Mouse (Mus musculus) cerebellum, adult 2 months (tissue): ENCODE results near the gene Kcnk7. TPM values are rescaled to one million over a fixed set of nuclear protein-coding genes. Genes with fewer than 3 reads are reported as not detected.
"Not testable (repeated sequence)": the region's sequence is repeated elsewhere in the genome, so short reads cannot be mapped to it uniquely, and the experiment has no call there.

ENCODE experiments used
- DNase-seq, 2 experiments: peaks; one replicate each; pipeline ENCODE4 v3.0.0; 2021
- H3K27ac ChIP-seq: fragments of 200-500 bp; 2 replicates; pipeline ENCODE4 v1.5.1; 2012; ENCODE audit warnings: low read length, control low read depth, inconsistent platforms; ENCODE audit not compliant: insufficient read depth
- H3K27me3 ChIP-seq: fragments of 200-500 bp; 2 replicates; pipeline ENCODE4 v1.6.1; 2012; ENCODE audit warnings: inconsistent platforms, mild to moderate bottlenecking, low read length, moderate library complexity; ENCODE audit not compliant: control insufficient read depth, insufficient read depth
- H3K4me1 ChIP-seq: fragments of 200-500 bp; 2 replicates; pipeline ENCODE4 v1.6.1; 2011; ENCODE audit warnings: low read length; ENCODE audit not compliant: control insufficient read depth, insufficient read depth
- H3K4me3 ChIP-seq: fragments of 200-500 bp; replicated peaks from 2 replicates; pipeline ENCODE3; 2011; ENCODE audit warnings: mild to moderate bottlenecking, low read depth, low read length, control low read depth; ENCODE audit not compliant: insufficient read depth
- CTCF ChIP-seq: fragments of 200-500 bp; IDR thresholded peaks from 2 replicates; pipeline ENCODE4 v1.5.1; 2011; ENCODE audit warnings: low read depth, mild to moderate bottlenecking, control low read depth, low read length, moderate library complexity, borderline replicate concordance; ENCODE audit not compliant: insufficient read depth
- POLR2A ChIP-seq: fragments of 200-500 bp; IDR thresholded peaks from 2 replicates; pipeline ENCODE4 v1.6.1; 2011; ENCODE audit warnings: low read length, control low read depth, borderline replicate concordance; ENCODE audit not compliant: insufficient read depth
- WGBS: fragments of 180-500 bp; shearing (Covaris S2); methylation state at CpG from one replicate; pipeline ENCODE4 v1.1.7; 2018; 5-methylcytosine and 5-hydroxymethylcytosine counted together
- polyA plus RNA-seq: library from polyadenylated mRNA; depleted of rRNA; stranded (reverse); fragments of >200 nt; gene quantifications from 2 replicates; pipeline ENCODE4 v1.2.3, GENCODE M21; 2012

Kcnk7 gene
- polyA plus RNA-seq, 1 experiment = 0.13 TPM

- WGBS = 89% methylated on average over 15 of the region's 15 CpGs
- Histone ChIP-seq H3K4me3 (no peak overlapping the region), H3K4me1 (peaks cover 4% of the 10 kb centered on the region; the same call in 1 of the 2 replicates), H3K27me3 (no peaks in the 10 kb centered on the region), H3K27ac (no peak overlapping the region)
- no peak for DNase-seq
- TF ChIP-seq CTCF (no peak), POLR2A (no peak)
These were observed 38.7 kb upstream of the Kcnk7 start for GRCm38 (mm10) chr19:5665465-5665864.

- no peaks in the 10 kb centered on the region for H3K27me3 ChIP-seq
- no peak overlapping the region for H3K27ac ChIP-seq
- no peak for TF ChIP-seq CTCF
- TF ChIP-seq POLR2A = no peak
- H3K4me3 ChIP-seq = no peak overlapping the region
- no peak for DNase-seq
- H3K4me1 ChIP-seq = peaks cover 4% of the 10 kb centered on the region; the same call in 1 of the 2 replicates
- 76% methylated on average over 18 of the region's 18 CpGs for WGBS
These were observed 37.8 kb upstream of the Kcnk7 start for GRCm38 (mm10) chr19:5666386-5666785.

GRCm38 (mm10) chr19:5668372-5668771 is 35.8 kb upstream of the Kcnk7 start:
- no peak for TF ChIP-seq POLR2A
- no peak for TF ChIP-seq CTCF
- no peak for DNase-seq
- H3K27ac ChIP-seq = no peak overlapping the region
- H3K4me3 ChIP-seq = no peak overlapping the region
- peaks cover 4% of the 10 kb centered on the region; the same call in 1 of the 2 replicates for H3K4me1 ChIP-seq
- no peaks in the 10 kb centered on the region for H3K27me3 ChIP-seq
- 79% methylated on average over 4 of the region's 4 CpGs for WGBS

- WGBS = 93% methylated on average over 4 of the region's 4 CpGs
- no peak overlapping the region for H3K27ac ChIP-seq
These were observed 23.7 kb upstream of the Kcnk7 start for GRCm38 (mm10) chr19:5680432-5680831.

GRCm38 (mm10) chr19:5684236-5684635 is 19.9 kb upstream of the Kcnk7 start:
- Histone ChIP-seq H3K4me1 (peaks cover 7% of the 10 kb centered on the region), H3K27me3 (no peaks in the 10 kb centered on the region), H3K27ac (no peak overlapping the region), H3K4me3 (no peak overlapping the region)
- no peak for DNase-seq
- 87% methylated on average over 12 of the region's 12 CpGs for WGBS
- no peak for TF ChIP-seq POLR2A
- no peak for TF ChIP-seq CTCF

More at GRCm38 (mm10) chr19:5680432-5680831, 23.7 kb upstream of the Kcnk7 start:
- H3K4me1 ChIP-seq = no peaks in the 10 kb centered on the region
- no peak for DNase-seq
- TF ChIP-seq CTCF = no peak
- H3K27me3 ChIP-seq = no peaks in the 10 kb centered on the region
- no peak overlapping the region for H3K4me3 ChIP-seq

GRCm38 (mm10) chr19:5684985-5685384 is 19.2 kb upstream of the Kcnk7 start:
- Histone ChIP-seq H3K27me3 (no peaks in the 10 kb centered on the region), H3K4me3 (no peak overlapping the region), H3K27ac (no peak overlapping the region), H3K4me1 (peaks cover 7% of the 10 kb centered on the region)
- 71% methylated on average over 13 of the region's 13 CpGs for WGBS
- DNase-seq = no peak
- TF ChIP-seq CTCF (no peak), POLR2A (no peak)

- Histone ChIP-seq H3K4me1 (peaks cover 9% of the 10 kb centered on the region), H3K27me3 (no peaks in the 10 kb centered on the region), H3K27ac (no peak overlapping the region), H3K4me3 (no peak overlapping the region)
- 89% methylated on average over 19 of the region's 19 CpGs for WGBS
- TF ChIP-seq POLR2A = no peak
- TF ChIP-seq CTCF = no peak
- DNase-seq = no peak
These were observed 18.7 kb upstream of the Kcnk7 start for GRCm38 (mm10) chr19:5685431-5685830.

GRCm38 (mm10) chr19:5685861-5686260 is 18.3 kb upstream of the Kcnk7 start:
- 90% methylated on average over 11 of the region's 11 CpGs for whole genome bisulfite sequencing
- no peak for DNase-seq
- Histone ChIP-seq H3K4me3 (no peak overlapping the region), H3K27ac (no peak overlapping the region), H3K27me3 (no peaks in the 10 kb centered on the region), H3K4me1 (peaks cover 13% of the 10 kb centered on the region)
- TF ChIP-seq CTCF (no peak), POLR2A (no peak)

- no peaks in the 10 kb centered on the region for H3K27me3 ChIP-seq
- H3K4me3 ChIP-seq = no peak overlapping the region
- H3K4me1 ChIP-seq = peaks cover 18% of the 10 kb centered on the region
- WGBS = 92% methylated on average over 13 of the region's 13 CpGs
- no peak for TF ChIP-seq CTCF
- no peak for TF ChIP-seq POLR2A
- no peak for DNase-seq
- no peak overlapping the region for H3K27ac ChIP-seq
These were observed 17.7 kb upstream of the Kcnk7 start for GRCm38 (mm10) chr19:5686437-5686836.

GRCm38 (mm10) chr19:5686954-5687353 is 17.2 kb upstream of the Kcnk7 start:
- not testable (repeated sequence) for DNase-seq, H3K27me3 ChIP-seq, H3K27ac ChIP-seq, H3K4me3 ChIP-seq
- peaks cover 23% of the 10 kb centered on the region for H3K4me1 ChIP-seq
- WGBS = 90% methylated on average over 12 of the region's 12 CpGs
